Mouse (Mus musculus) layer of hippocampus, postnatal 25 days (tissue): ENCODE results near the gene Gm48552. TPM values are rescaled to one million over a fixed set of nuclear protein-coding genes. Genes with fewer than 3 reads are reported as not detected.
A peak's percentile ranks its signal among the peaks of the same experiment; 100 is the strongest.

ENCODE experiments used
- DNase-seq, 2 experiments: peaks; one replicate each; pipeline ENCODE4 v3.0.0; 2022; ENCODE audit warnings: mixed read lengths in 2 of 2, low spot score in 1 of 2; ENCODE audit errors: extremely low spot score in 1 of 2
- total RNA-seq, 2 experiments: library from RNA; stranded (reverse); gene quantifications; 2 replicates each; pipeline ENCODE4 v1.2.3; 2021

Gene Gm48552
- total RNA-seq, 2 experiments from 2014 or later, result 3.2 to 4.7 TPM

GRCm38 (mm10) chr10:81416581-81417226 lies 27.9 kb downstream of the Gm48552 start:
- DNase-seq, result peak; percentile 76 to 79

- DNase-seq, result no peak
These were observed 28.7 kb downstream of the Gm48552 start for GRCm38 (mm10) chr10:81417227-81418215.

- no peak for DNase-seq
These were observed 29.6 kb downstream of the Gm48552 start for GRCm38 (mm10) chr10:81418216-81419070.

GRCm38 (mm10) chr10:81419111-81419928 lies 30.5 kb downstream of the Gm48552 start:
- no peak for DNase-seq

DNA sequence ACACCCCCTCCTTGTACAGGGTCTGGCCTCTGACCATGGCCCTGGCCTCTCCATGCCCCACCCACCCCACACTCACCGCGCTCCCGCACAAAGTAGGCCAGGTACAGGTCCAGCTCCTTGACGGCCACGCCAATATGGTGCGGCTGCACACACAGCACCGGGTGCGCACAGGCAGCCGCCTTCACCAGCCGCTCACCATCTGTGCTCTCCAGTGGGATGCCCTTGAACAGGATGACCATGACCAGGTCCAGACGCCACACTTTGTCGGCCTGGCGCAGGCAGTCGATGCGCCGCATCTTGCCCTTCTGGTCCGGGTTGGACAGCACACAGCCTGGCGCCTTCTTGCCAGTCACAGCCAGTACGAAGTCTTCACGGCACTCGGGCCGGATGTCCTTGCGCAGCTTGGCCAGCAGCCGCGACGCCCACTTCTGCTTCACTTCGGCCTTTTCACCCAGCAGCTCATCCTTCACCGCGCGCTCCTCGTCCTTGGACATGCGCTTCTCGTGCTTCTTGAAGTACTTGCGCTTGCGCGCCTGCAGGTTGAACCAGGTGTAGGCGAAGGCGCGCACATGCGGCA lies 31.5 kb downstream of the Gm48552 start:
- DNase-seq, result peak in 1 of 2 experiments; percentile 2

DNA sequence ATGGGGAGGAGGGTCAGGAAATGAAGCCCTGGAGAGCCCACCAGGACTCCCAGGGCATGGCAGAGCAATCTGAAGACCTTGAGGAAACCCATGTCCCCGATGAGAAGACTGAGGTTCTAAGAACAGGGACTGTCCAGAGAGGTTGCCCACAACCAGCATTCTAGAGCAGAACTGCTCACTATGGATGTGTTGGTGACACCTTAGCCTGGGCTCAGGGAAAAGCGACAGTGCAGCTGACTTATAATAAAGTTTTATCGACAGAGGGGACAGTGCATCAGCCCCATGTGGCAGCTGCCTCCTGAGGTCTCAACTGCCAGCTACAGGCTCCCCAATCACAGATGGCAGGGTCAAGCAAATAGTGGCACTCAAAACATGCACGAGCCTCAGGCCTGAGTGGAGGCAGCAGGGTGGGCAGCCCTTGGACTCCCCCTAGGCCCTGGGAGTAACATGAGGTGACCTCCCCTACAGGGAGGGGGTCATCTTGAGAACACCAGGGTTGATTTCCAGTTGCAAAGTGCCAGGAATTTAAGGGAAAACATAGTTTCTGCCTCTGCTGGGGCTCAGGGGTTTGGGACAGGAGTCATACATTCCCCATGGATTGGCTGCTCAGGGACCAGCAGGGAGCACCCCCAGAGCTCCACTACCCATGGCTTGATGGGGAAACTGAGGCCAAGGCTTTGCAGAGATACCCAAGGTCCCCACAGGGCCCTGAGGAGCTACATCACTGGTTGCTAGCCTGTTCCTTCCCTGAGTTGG lies 32.4 kb downstream of the Gm48552 start:
- no peak for DNase-seq

DNA sequence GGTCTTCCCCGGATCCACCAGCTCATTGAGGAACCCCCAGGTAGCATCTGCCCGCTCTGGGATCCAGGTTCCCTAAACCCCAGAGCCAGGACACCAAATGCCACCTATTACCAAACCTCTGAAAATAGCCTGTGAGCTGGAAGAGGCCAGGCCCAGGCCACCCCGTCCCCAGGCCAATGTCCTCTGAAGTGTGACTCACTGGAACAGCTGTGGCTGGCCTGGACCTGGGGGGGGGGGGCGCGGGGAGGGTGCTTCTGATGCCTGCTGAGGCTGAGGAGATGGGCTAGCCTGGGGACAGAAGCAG lies 32.9 kb downstream of the Gm48552 start:
- no peak for DNase-seq

DNA sequence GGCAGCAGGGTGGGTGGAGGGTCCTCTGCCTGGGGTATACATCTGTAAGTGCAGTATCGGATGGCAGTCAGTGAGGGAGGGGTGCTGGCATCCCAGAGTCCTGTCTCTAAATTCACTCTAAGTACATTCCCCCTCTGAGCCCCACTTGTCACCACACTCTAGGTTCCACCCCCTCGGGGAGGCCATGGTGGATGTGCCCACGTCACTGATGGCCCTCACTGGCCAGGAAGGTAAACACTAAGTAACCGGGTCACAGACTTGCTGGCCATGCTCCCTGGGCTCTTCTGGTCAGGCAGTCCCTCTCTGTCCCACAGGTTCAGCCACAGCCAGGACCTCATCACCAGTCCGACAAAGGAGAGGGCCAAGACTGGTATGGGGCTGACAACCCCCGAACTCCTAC lies 33.4 kb downstream of the Gm48552 start:
- no peak for DNase-seq

- DNase-seq, result no peak
These were observed 33.9 kb downstream of the Gm48552 start for GRCm38 (mm10) chr10:81422661-81423217.

- DNase-seq, result no peak
These were observed 34.9 kb downstream of the Gm48552 start for GRCm38 (mm10) chr10:81423476-81424245.

DNA sequence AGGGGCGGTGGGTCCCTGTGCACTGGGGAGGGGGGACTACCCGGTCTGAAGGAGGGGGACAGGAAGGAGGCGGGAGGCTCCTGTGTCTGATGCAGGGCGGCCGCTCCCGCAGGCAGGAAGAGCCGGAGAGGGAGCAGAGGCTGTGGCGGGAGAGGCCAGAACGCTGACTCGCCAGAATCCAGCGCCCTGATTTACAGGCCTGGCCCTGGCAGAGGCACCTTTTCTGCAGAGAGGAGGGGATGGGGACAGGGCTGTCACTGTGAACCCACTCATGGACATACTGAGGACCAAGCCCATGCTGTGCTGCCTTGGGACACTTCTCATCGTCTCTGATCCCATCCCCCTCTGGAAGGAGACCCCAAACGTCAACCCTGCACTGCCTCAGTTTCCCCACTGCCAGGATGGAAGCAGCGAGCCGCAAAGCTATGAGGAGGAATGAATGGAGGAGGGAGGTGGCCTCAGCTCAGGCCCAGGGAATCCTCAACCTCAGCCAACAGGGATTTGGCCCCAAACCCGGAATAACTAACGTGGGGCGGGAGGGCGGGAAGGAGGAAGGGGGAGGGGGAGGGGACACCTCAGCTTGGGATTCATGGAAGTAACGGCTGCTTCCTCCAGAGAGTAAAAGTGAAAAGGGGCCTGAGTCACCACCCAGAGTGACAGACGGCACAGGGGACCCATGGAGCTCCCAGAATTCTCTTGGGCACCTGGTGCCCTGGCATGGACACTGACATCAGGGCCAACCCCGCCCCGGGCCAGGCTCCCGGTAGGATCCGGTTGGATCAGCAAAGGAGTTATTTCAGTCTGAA lies 35.6 kb downstream of the Gm48552 start:
- DNase-seq, result peak in 1 of 2 experiments; percentile 6

DNA sequence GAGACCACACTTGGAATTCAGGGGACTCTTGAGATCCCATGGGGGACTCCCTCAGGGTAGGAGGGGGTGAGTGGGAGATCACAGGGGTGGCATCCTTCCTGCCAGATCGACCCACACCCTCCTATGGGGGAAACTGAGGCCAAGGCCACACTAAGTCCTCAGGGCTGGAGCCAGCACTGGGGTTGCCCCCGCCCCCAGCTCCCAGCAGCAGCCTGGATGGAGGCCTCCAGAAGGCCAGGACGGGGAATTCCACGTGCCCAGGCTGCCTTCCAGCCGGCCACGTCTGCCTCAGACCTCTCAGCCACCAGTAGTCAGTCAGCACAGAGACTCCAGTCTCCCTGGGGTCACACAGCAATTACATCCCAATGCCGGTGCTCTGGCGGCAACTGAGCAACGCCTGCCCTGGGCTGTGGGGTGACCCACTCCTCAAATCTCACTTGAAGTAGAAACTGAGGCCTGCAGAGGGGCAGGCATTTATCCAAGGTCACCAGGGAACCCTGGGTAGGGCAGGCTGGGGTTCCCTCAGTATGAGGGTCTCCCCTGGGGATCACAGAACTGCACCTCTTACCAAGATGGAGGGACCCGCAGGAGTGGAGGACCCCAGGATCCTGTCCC lies 36.5 kb downstream of the Gm48552 start:
- peak; percentile 7 to 17 for DNase-seq

DNA sequence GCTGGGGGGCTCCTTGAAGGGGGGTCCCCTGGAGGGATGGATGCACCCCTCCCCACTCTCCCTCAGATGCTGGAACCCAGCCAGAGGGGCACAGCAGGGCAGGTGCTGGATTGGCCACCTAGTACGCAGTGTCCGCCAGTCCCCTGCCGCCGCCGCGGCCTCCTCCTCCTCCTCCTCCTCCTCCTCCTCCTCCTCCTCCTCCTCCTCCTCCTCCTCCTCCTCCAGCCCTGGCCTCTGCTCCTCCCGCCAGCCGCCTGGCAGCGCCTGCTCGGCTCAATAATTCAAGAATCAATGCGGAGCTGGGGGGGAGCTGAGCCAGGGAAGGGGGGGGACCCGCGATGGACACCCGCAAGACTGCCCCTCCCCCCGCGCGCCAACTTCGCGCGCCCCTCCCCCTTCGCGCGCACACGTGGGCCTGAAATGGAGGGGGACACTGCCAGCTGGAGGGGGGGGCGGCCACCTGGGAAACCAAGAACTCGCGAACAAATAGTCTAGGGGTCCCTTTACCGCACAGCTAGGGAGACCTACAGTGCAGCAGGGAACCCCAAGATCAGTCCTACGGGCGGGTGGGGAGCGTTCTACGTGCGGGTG lies 37.4 kb downstream of the Gm48552 start:
- peak; percentile 13 to 38 for DNase-seq

- peak; percentile 27 to 57 for DNase-seq
These were observed 38.1 kb downstream of the Gm48552 start for GRCm38 (mm10) chr10:81426897-81427296.

- DNase-seq, result peak in 1 of 2 experiments; percentile 4
These were observed 38.5 kb downstream of the Gm48552 start for GRCm38 (mm10) chr10:81427327-81427726.
